7 mouse cellular contexts compared by ENCODE assay signal in the genomic region with DNA sequence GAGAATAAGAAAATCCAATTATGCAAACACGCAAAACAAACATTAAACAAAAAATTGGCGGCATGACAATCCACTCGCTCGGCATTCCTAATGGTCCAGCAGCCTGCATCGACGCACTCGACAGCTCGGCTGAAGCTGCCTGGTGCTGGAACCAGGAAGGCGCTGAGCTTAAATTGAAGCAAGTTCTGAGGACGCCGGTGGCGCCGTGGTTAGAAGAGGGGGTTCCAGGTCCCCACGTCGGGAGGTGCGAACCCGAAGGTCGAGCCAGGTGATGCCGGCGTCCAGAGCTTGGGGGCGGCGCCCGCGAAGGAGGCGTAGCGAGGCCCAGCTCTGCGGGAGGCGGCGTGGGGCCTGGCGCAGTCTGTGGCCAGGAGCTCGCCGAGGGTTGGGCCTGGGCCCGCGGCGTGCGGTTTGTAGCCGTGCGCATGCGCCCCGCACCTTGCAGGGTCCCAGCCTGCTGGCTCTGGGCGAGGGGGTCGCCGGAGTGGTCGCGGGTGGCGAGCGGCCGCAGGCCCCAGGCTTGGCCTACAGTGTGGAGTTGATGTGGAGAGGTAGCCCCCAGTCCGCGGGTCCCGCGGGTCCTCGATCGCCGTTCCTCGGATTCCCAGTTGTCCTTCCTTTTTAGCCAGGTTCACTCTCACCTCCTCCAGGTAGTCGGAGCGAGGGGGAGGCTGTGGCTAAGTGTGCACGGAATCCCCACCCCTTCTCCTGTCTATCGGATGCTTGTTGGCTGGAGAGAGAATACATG. TPM values are rescaled to one million over a fixed set of nuclear protein-coding genes. Genes with fewer than 3 reads are reported as not detected.
DNase-seq lines count a peak whose midpoint lies in the region; ATAC-seq lines count a peak whose summit lies in the region.

No protein-coding gene starts in this region.

- intact Hi-C loops in gastrocnemius, postnatal 36 days (cut with DNase I): loop anchor here (10.0 kb wide), 1 partner anchor 481 kb away; no protein-coding TSS in a partner anchor
- intact Hi-C loops in left cerebral cortex, postnatal 25 days (cut with DNase I): no loop called here

- peak; percentile 95 for ATAC-seq in intestine, embryonic 16.5 days

- H3K9me3 ChIP-seq in intestine, embryonic 16.5 days (ENCODE audit: control insufficient read depth, low read length): no peaks in the 10 kb centered on the region

- no peaks in the 10 kb centered on the region for H3K36me3 ChIP-seq in intestine, embryonic 16.5 days (ENCODE audit: control insufficient read depth, insufficient read depth, low read length)

- H3K9ac ChIP-seq in intestine, embryonic 16.5 days (ENCODE audit: low read depth, low read length): peak overlapping the region; percentile 82

- peak overlapping the region; percentile 43; the same call in 1 of the 2 replicates for H3K27ac ChIP-seq in intestine, embryonic 16.5 days (ENCODE audit: low read length)

- peak overlapping the region; percentile 90 for H3K4me3 ChIP-seq in intestine, embryonic 16.5 days (ENCODE audit: low read length)

- WGBS in intestine, embryonic 16.5 days: under 1% methylated on average over 56 of the region's 60 CpGs

- H3K4me2 ChIP-seq in intestine, embryonic 16.5 days (ENCODE audit: low read depth, low read length): peak overlapping the region; percentile 70

- H3K4me1 ChIP-seq in intestine, embryonic 16.5 days (ENCODE audit: control insufficient read depth, insufficient read depth, low read length): peaks cover 19% of the 10 kb centered on the region

- peaks cover 16% of the 10 kb centered on the region for H3K27me3 ChIP-seq in intestine, embryonic 16.5 days (replicated peaks; ENCODE audit: control insufficient read depth, insufficient read depth, low read length)

- peak; percentile 52 for DNase-seq in adrenal gland, adult 8-10 months
- peak; percentile 91 for DNase-seq in embryo, embryonic 9.5 days (ENCODE audit: extremely low spot score)
- DNase-seq in gastrocnemius, postnatal 36 days: peak; percentile 54 to 74
- DNase-seq in left cerebral cortex, postnatal 25 days (ENCODE audit: low spot score in 2 of 2): peak; percentile 83 to 84
- DNase-seq in mesoderm, embryonic 11.5 days (ENCODE audit: low read depth, low spot score): peak; percentile 87
- peak; percentile 68 for DNase-seq in right cerebral cortex, postnatal 4 days

RNA-seq across cellular contexts. Expression of a gene that starts 4.1 kb away (rescaled TPM):
- total RNA-seq in adrenal gland, adult 8-10 months (2022): 1 to 10 TPM in 1 of 4 experiments, under 1 TPM in 3; 0.73 to 2.1 (median 0.83) TPM
- 1 to 10 TPM; 1.7 to 2.0 TPM for total RNA-seq in gastrocnemius, postnatal 36 days (2021)
- polyA plus RNA-seq in intestine, embryonic 16.5 days (2015; fragmentation: Nextera tagmentation; extraction: Ambion mirVana): 0.12 and 0.16 TPM in 2 replicates
- under 1 TPM in 1 of 2 experiments, not detected in 1; 0.73 TPM for total RNA-seq in left cerebral cortex, postnatal 25 days (2021)

RNA-seq across cellular contexts. Expression of a gene that starts 4.5 kb away (rescaled TPM):
- 10 to 100 TPM; 28.5 to 45.5 (median 35.2) TPM for total RNA-seq in adrenal gland, adult 8-10 months (2022)
- total RNA-seq in gastrocnemius, postnatal 36 days (2021): 10 to 100 TPM; 12.4 to 12.5 TPM
- 18.9 and 21.1 TPM in 2 replicates for polyA plus RNA-seq in intestine, embryonic 16.5 days (2015; fragmentation: Nextera tagmentation; extraction: Ambion mirVana)
- total RNA-seq in left cerebral cortex, postnatal 25 days (2021): 10 to 100 TPM; 31.0 to 31.1 TPM

Comparison
In these comparisons a context has a peak if more than half of its experiments do, and no peak if none do; other contexts are left out.
1. Peak in every context shown above with its lines: DNase-seq, ATAC-seq, H3K4me3 ChIP-seq and H3K27ac ChIP-seq.